Mouse (Mus musculus) heart, embryonic 14.5 days (tissue): ENCODE results near the gene Stpg4. TPM values are rescaled to one million over a fixed set of nuclear protein-coding genes. Genes with fewer than 3 reads are reported as not detected.
A peak's percentile ranks its signal among the peaks of the same experiment; 100 is the strongest.

Experiments
- ATAC-seq: fragments of 200-750 bp; cut with Nextera tagmentation; 2 replicates; pipeline ENCODE4 v1.8.0; 2017; ENCODE audit warnings: low read depth, moderate TSS enrichment; ENCODE audit not compliant: insufficient number of reproducible peaks, insufficient read depth, low FRiP score
- H3K27ac ChIP-seq, 2 experiments: fragments of 200-500 bp in 1 of 2; fragments of 300-500 bp in 1 of 2; sonication (generic) in 1 of 2; replicated peaks in 1 of 2; 2 replicates each; pipeline ENCODE4 v1.5.1; 2012 to 2014; ENCODE audit warnings: low read depth in 2 of 2, low read length in 2 of 2, control low read depth in 1 of 2, mild to moderate bottlenecking in 1 of 2, mixed read lengths in 1 of 2; ENCODE audit not compliant: control insufficient read depth in 1 of 2, insufficient read depth in 1 of 2
- H3K27me3 ChIP-seq: fragments of 300-500 bp; sonication (generic); 2 replicates; pipeline ENCODE4 v1.6.1; 2014; ENCODE audit warnings: mild to moderate bottlenecking, low read length, control low read depth; ENCODE audit not compliant: control insufficient read depth, insufficient read depth
- H3K36me3 ChIP-seq: fragments of 300-500 bp; sonication (generic); 2 replicates; pipeline ENCODE4 v1.6.1; 2014; ENCODE audit warnings: mild to moderate bottlenecking, control low read depth, low read length, mixed read lengths; ENCODE audit not compliant: control insufficient read depth, insufficient read depth
- H3K4me1 ChIP-seq, 2 experiments: fragments of 200-500 bp in 1 of 2; fragments of 300-500 bp in 1 of 2; sonication (generic) in 1 of 2; 2 replicates each; pipeline ENCODE4 v1.6.1; 2012 to 2014; ENCODE audit warnings: low read length in 2 of 2, control low read depth in 1 of 2, mixed read lengths in 1 of 2; ENCODE audit not compliant: control insufficient read depth in 2 of 2, insufficient read depth in 2 of 2
- H3K4me2 ChIP-seq: fragments of 300-500 bp; sonication (generic); 2 replicates; pipeline ENCODE4 v1.6.1; 2014; ENCODE audit warnings: mild to moderate bottlenecking, low read length
- H3K4me3 ChIP-seq, 2 experiments: fragments of 200-500 bp in 1 of 2; fragments of 300-500 bp in 1 of 2; sonication (generic) in 1 of 2; 2 replicates each; pipeline ENCODE4 v1.5.1; 2012 to 2014; ENCODE audit warnings: low read length in 2 of 2, mild to moderate bottlenecking in 2 of 2, control low read depth in 1 of 2, low read depth in 1 of 2, moderate library complexity in 1 of 2; ENCODE audit not compliant: control insufficient read depth in 1 of 2, insufficient read depth in 1 of 2
- H3K9ac ChIP-seq: fragments of 300-500 bp; sonication (generic); 2 replicates; pipeline ENCODE4 v1.6.1; 2014; ENCODE audit warnings: mild to moderate bottlenecking, low read length
- H3K9me3 ChIP-seq: fragments of 300-500 bp; sonication (generic); 2 replicates; pipeline ENCODE4 v1.6.1; 2016; ENCODE audit warnings: low read length, control low read depth; ENCODE audit not compliant: control insufficient read depth
- WGBS: fragments of 180-500 bp; shearing (Covaris S2); extraction: QIAGEN DNeasy Blood & Tissue Kit; methylation state at CpG from one replicate; pipeline ENCODE4 v1.1.7; 2014; 5-methylcytosine and 5-hydroxymethylcytosine counted together
- polyA plus RNA-seq: library from polyadenylated mRNA; unstranded; fragments of >200 nt; fragmentation: Nextera tagmentation; extraction: Ambion mirVana; gene quantifications from 2 replicates; pipeline ENCODE4 v1.2.1, GENCODE M21; 2014

The Stpg4 gene
- polyA plus RNA-seq, 1 experiment from 2014 or later: not detected

GRCm38 (mm10) chr17:87458911-87459749 is 31.6 kb upstream of the Stpg4 start:
- peak overlapping the region; percentile 83 to 90 for H3K27ac ChIP-seq
- WGBS: 10% methylated on average over 13 of the region's 17 CpGs
- no peaks in the 10 kb centered on the region for H3K27me3 ChIP-seq
- peak overlapping the region; percentile 57 for H3K4me2 ChIP-seq
- H3K4me1 ChIP-seq: peaks cover 23 to 33% of the 10 kb centered on the region in 2 experiments
- H3K9me3 ChIP-seq: no peaks in the 10 kb centered on the region
- ATAC-seq: peak; percentile 72
- peak overlapping the region; percentile 10 to 23; a peak in 2 of 4 replicates for H3K4me3 ChIP-seq
- H3K36me3 ChIP-seq: no peaks in the 10 kb centered on the region
- H3K9ac ChIP-seq: peak overlapping the region; percentile 61

GRCm38 (mm10) chr17:87457961-87458360 is 30.4 kb upstream of the Stpg4 start:
- Histone ChIP-seq H3K4me2 (no peak overlapping the region), H3K36me3 (no peaks in the 10 kb centered on the region), H3K4me3 (no peak overlapping the region), H3K9me3 (no peaks in the 10 kb centered on the region), H3K27ac (no peak overlapping the region), H3K27me3 (no peaks in the 10 kb centered on the region), H3K4me1 (peaks cover 28 to 37% of the 10 kb centered on the region in 2 experiments), H3K9ac (no peak overlapping the region)
- WGBS: 57% methylated on average over 7 of the region's 7 CpGs
- ATAC-seq: no peak

- WGBS: 82% methylated on average over 3 of the region's 3 CpGs
- no peaks in the 10 kb centered on the region for H3K27me3 ChIP-seq
- H3K9me3 ChIP-seq: no peaks in the 10 kb centered on the region
- H3K4me3 ChIP-seq: no peak overlapping the region
- no peaks in the 10 kb centered on the region for H3K36me3 ChIP-seq
- H3K27ac ChIP-seq: no peak overlapping the region
- H3K4me2 ChIP-seq: no peak overlapping the region
- no peak for ATAC-seq
- no peak overlapping the region for H3K9ac ChIP-seq
- peaks cover 12 to 17% of the 10 kb centered on the region in 2 experiments for H3K4me1 ChIP-seq
Measured at GRCm38 (mm10) chr17:87454121-87454520, 26.6 kb upstream of the Stpg4 start.

GRCm38 (mm10) chr17:87453336-87453735 is 25.8 kb upstream of the Stpg4 start:
- no peak for ATAC-seq
- no peak overlapping the region for H3K4me3 ChIP-seq
- peaks cover 7 to 14% of the 10 kb centered on the region in 2 experiments; a peak in 3 of 4 replicates for H3K4me1 ChIP-seq
- no peaks in the 10 kb centered on the region for H3K9me3 ChIP-seq
- H3K27me3 ChIP-seq: no peaks in the 10 kb centered on the region
- H3K36me3 ChIP-seq: no peaks in the 10 kb centered on the region
- H3K27ac ChIP-seq: no peak overlapping the region
- no peak overlapping the region for H3K4me2 ChIP-seq
- no peak overlapping the region for H3K9ac ChIP-seq
- 72% methylated on average over 7 of the region's 7 CpGs for WGBS

- H3K4me2 ChIP-seq: no peak overlapping the region
- no peak overlapping the region for H3K9ac ChIP-seq
- no peaks in the 10 kb centered on the region for H3K27me3 ChIP-seq
- no peak overlapping the region for H3K4me3 ChIP-seq
- no peaks in the 10 kb centered on the region for H3K9me3 ChIP-seq
- H3K27ac ChIP-seq: no peak overlapping the region
- ATAC-seq: no peak
- WGBS: 52% methylated on average over 8 of the region's 8 CpGs
- peaks cover 11 to 20% of the 10 kb centered on the region in 2 experiments for H3K4me1 ChIP-seq
- no peaks in the 10 kb centered on the region for H3K36me3 ChIP-seq
Measured at GRCm38 (mm10) chr17:87448881-87449280, 21.3 kb upstream of the Stpg4 start.

GRCm38 (mm10) chr17:87448339-87448738 is 20.8 kb upstream of the Stpg4 start:
- no peak overlapping the region for H3K9ac ChIP-seq
- 90% methylated on average over 9 of the region's 9 CpGs for WGBS
- H3K36me3 ChIP-seq: no peaks in the 10 kb centered on the region
- no peak overlapping the region for H3K4me2 ChIP-seq
- H3K27ac ChIP-seq: no peak overlapping the region
- H3K4me1 ChIP-seq: peaks cover 8 to 22% of the 10 kb centered on the region in 2 experiments
- H3K9me3 ChIP-seq: no peaks in the 10 kb centered on the region
- no peak for ATAC-seq
- no peaks in the 10 kb centered on the region for H3K27me3 ChIP-seq
- no peak overlapping the region for H3K4me3 ChIP-seq

- H3K27me3 ChIP-seq: no peaks in the 10 kb centered on the region
- H3K4me2 ChIP-seq: peak overlapping the region; percentile 78
- peak overlapping the region; percentile 72 to 87 for H3K4me3 ChIP-seq
- H3K9ac ChIP-seq: peak overlapping the region; percentile 98
- peaks cover 6 to 22% of the 10 kb centered on the region in 2 experiments; a peak in 3 of 4 replicates for H3K4me1 ChIP-seq
- 53% methylated on average over 12 of the region's 12 CpGs for WGBS
- H3K9me3 ChIP-seq: no peaks in the 10 kb centered on the region
- no peak for ATAC-seq
- peak overlapping the region; percentile 78 to 98; a peak in 3 of 4 replicates for H3K27ac ChIP-seq
- H3K36me3 ChIP-seq: no peaks in the 10 kb centered on the region; the same call in 1 of the 2 replicates
Measured at GRCm38 (mm10) chr17:87447612-87448200, 20.2 kb upstream of the Stpg4 start.
